Mouse (Mus musculus) stomach, postnatal 0 days (tissue): ENCODE data around the gene Aldh1l1. TPM values are rescaled to one million over a fixed set of nuclear protein-coding genes. Genes with fewer than 3 reads are reported as not detected.

Source experiments
- ATAC-seq: fragments of 200-750 bp; cut with Nextera tagmentation; 2 replicates; pipeline ENCODE4 v1.8.0; 2017; ENCODE audit not compliant: low FRiP score, low TSS enrichment
- DNase-seq: peaks from one replicate; pipeline ENCODE4 v3.0.0-alpha.2; 2016; ENCODE audit warnings: low spot score
- H3K27ac ChIP-seq: fragments of 300-500 bp; sonication (generic); replicated peaks from 2 replicates; pipeline ENCODE4 v1.5.1; 2014; ENCODE audit warnings: mild to moderate bottlenecking, control low read depth
- H3K27me3 ChIP-seq: fragments of 300-500 bp; sonication (generic); 2 replicates; pipeline ENCODE4 v1.6.1; 2014; ENCODE audit warnings: low read length; ENCODE audit not compliant: control insufficient read depth, insufficient read depth
- H3K36me3 ChIP-seq: fragments of 300-500 bp; sonication (generic); 2 replicates; pipeline ENCODE4 v1.6.1; 2014; ENCODE audit warnings: low read length, mixed read lengths; ENCODE audit not compliant: control insufficient read depth, insufficient read depth
- H3K4me1 ChIP-seq: fragments of 300-500 bp; sonication (generic); replicated peaks from 2 replicates; pipeline ENCODE4 v1.6.1; 2014; ENCODE audit warnings: antibody characterized with exemption; ENCODE audit not compliant: control insufficient read depth, insufficient read depth
- H3K4me2 ChIP-seq: fragments of 300-500 bp; sonication (generic); replicated peaks from 2 replicates; pipeline ENCODE4 v1.6.1; 2014; ENCODE audit warnings: low read depth, mild to moderate bottlenecking, control low read depth, moderate library complexity
- H3K4me3 ChIP-seq: fragments of 300-500 bp; sonication (generic); 2 replicates; pipeline ENCODE4 v1.5.1; 2014; ENCODE audit warnings: low read depth, low read length, control low read depth
- H3K9ac ChIP-seq: fragments of 300-500 bp; sonication (generic); 2 replicates; pipeline ENCODE4 v1.6.1; 2014; ENCODE audit warnings: mild to moderate bottlenecking, low read length, control low read depth, mixed read lengths
- H3K9me3 ChIP-seq: fragments of 300-500 bp; sonication (generic); 2 replicates; pipeline ENCODE4 v1.6.1; 2016; ENCODE audit warnings: low read length; ENCODE audit not compliant: control insufficient read depth
- CTCF ChIP-seq: IDR thresholded peaks from 2 replicates; pipeline ENCODE4 v1.5.1; 2016; ENCODE audit warnings: antibody characterized with exemption, low read depth, mild to moderate bottlenecking, moderate library complexity
- EP300 ChIP-seq: optimal IDR thresholded peaks from 2 replicates; pipeline ENCODE3; 2016; ENCODE audit warnings: antibody characterized with exemption
- WGBS: fragments of 180-500 bp; shearing (Covaris S2); extraction: QIAGEN DNeasy Blood & Tissue Kit; methylation state at CpG from one replicate; pipeline ENCODE4 v1.1.7; 2014; 5-methylcytosine and 5-hydroxymethylcytosine counted together
- polyA plus RNA-seq: library from polyadenylated mRNA; unstranded; fragments of >200 nt; fragmentation: Nextera tagmentation; extraction: Ambion mirVana; gene quantifications from 2 replicates; pipeline ENCODE4 v1.2.1, GENCODE M21; 2015

The Aldh1l1 gene
- polyA plus RNA-seq, 1 experiment from 2014 or later, result 6.6 TPM

DNA sequence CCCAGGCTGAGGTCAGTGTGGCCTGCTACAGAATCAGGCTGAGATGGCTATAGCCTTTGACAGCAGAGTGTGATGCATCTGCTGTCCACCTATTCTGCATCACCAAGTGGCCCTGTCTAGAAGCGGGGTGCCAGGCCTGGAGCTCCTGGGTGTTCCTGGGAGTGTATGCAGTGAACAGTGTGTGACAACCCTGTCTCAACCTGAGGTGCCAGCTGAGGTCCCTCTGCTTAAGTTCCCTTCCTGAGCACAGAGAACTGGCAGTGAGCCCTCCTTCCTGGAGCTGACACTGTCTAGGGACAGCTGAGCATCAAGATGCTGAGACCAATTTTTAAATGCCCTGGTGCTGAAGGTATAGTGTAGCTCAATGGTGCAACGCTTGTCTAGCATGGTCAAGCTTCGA lies 13.5 kb upstream of the Aldh1l1 start:
- no peak for DNase-seq
- Histone ChIP-seq H3K36me3 (0 out of 2 replicates have a peak, but pooled peaks cover 7% of the 10 kb centered on the region), H3K4me1 (peaks cover 6% of the 10 kb centered on the region), H3K4me2 (no peak overlapping the region), H3K9me3 (no peaks in the 10 kb centered on the region), H3K27me3 (no peaks in the 10 kb centered on the region), H3K4me3 (no peak overlapping the region), H3K9ac (no peak overlapping the region), H3K27ac (no peak overlapping the region)
- 86% methylated on average over 3 of the region's 3 CpGs for WGBS
- no peak for ATAC-seq
- TF ChIP-seq CTCF, result no peak
- no peak for TF ChIP-seq EP300

DNA sequence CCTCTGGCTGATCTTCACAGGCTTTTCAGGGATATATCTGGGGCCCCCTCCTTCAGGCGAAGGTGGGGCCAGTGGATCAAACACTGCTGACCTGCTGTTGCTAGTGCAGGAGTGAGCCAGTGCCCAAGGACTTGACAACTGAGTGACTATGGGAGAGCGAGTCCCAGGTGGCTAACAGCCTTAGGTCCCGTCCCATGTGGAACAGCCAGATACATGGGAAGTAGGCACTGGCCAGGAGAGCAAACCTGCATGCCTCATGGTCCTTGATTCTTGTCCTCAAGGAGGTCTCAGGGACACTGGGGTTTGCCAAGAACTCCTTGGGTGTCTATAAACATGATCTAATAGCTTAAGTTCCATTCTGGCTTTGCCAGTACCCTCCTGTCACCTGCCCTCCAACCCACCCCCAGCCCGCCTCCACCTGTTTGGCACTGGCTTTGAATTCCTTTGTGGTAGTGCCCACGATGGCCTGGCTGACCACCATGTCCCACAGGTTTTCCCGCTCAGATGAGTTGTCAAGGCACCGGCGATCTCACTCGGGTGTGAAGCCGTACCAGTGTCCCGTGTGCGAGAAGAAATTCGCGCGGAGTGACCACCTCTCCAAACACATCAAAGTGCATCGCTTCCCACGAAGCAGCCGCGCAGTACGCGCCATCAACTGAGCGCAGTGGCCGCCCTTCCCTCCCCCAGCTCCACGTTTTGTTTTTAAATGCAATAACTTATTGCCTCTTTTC lies 12.4 kb upstream of the Aldh1l1 start:
- Histone ChIP-seq H3K4me3 (no peak overlapping the region), H3K4me2 (no peak overlapping the region), H3K9ac (no peak overlapping the region), H3K4me1 (peaks cover 6% of the 10 kb centered on the region), H3K36me3 (0 out of 2 replicates have a peak, but pooled peaks cover 7% of the 10 kb centered on the region), H3K9me3 (no peaks in the 10 kb centered on the region), H3K27me3 (no peaks in the 10 kb centered on the region), H3K27ac (no peak overlapping the region)
- no peak for TF ChIP-seq EP300
- TF ChIP-seq CTCF, result no peak
- ATAC-seq (no peak), DNase-seq (no peak)
- 95% methylated on average over 23 of the region's 24 CpGs for WGBS

DNA sequence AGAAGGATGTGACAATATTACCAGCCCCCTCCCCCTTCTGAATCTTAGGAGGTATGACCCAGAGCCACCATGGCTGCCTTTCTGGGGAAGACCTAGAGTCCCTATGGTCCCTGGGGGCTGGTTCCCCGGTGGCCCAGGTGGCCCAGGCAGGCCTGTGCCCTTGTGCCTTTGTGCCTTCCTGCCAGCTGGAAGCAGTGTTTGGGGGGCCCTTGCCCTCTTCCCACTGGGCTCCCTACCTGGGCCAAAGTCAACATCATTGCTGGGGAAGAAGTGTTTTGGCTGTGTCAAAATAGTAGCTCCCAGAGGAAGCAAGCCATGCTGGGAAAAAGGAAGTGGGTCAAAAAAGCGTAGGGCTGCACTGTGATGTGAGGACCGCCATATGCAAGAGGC lies 11.9 kb upstream of the Aldh1l1 start:
- no peak overlapping the region for H3K4me2 ChIP-seq
- no peak overlapping the region for H3K27ac ChIP-seq
- H3K4me3 ChIP-seq, result no peak overlapping the region
- ATAC-seq (no peak), DNase-seq (no peak)
- no peaks in the 10 kb centered on the region for H3K9me3 ChIP-seq
- 0 out of 2 replicates have a peak, but pooled peaks cover 3% of the 10 kb centered on the region for H3K36me3 ChIP-seq
- no peaks in the 10 kb centered on the region for H3K27me3 ChIP-seq
- H3K9ac ChIP-seq, result no peak overlapping the region
- H3K4me1 ChIP-seq, result peaks cover 6% of the 10 kb centered on the region
- TF ChIP-seq EP300, result no peak
- WGBS, result 83% methylated on average over 3 of the region's 3 CpGs

DNA sequence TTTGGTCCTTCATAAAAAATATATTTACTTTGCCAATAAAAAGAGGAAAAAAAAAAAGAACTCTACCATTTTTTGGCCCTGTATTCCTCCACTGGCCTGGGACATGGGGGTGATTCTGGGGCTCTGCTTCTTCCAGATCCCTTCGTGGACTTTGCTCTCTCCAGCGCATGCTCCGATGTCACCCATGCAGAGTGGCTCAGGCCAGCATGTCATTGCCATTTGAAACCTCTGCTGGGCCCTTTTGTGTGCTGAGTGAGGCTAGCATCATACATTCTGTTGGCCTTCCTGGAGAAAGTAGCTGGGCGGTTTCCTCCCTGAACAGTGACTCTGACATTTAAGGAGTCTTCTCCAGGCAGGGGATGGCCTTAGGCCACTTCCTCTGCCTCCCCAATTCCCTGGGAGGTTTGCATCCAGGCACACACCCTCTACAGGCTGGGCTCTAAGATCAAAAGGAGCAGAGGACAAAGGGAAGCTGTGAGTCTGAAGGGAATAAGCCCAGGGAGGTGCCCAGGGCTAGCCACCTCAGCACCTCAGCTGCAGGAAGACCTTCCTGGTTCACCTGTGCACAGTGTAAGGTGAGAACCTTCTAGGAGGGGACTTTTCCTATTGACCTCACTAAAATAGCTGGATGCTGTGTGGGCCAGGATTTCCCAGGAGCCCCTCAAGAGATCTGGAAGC lies 10.9 kb upstream of the Aldh1l1 start:
- Histone ChIP-seq H3K36me3 (no peaks in the 10 kb centered on the region), H3K4me1 (peaks cover 6% of the 10 kb centered on the region), H3K27ac (no peak overlapping the region), H3K9me3 (no peaks in the 10 kb centered on the region), H3K4me2 (no peak overlapping the region), H3K27me3 (no peaks in the 10 kb centered on the region), H3K9ac (no peak overlapping the region), H3K4me3 (no peak overlapping the region)
- DNase-seq (no peak), ATAC-seq (no peak)
- WGBS, result 83% methylated on average over 4 of the region's 4 CpGs
- TF ChIP-seq EP300 (no peak), CTCF (no peak)

DNA sequence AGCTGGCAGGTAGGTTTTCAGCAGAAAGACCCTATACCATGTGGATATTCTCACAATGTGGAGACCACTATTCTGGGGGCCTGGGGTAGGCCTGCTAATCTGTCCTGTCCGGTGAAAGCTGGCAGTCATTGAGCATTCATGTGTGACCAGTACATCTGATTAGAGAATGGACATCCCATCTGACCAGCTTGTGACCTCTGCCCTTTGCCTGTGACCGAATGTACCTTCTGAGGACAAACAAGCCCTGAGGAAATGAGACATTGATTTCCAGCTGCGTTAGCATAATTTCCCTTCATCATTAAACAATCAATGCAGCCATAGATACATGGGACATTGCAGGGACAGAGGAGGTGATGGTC lies 10.4 kb upstream of the Aldh1l1 start:
- no peaks in the 10 kb centered on the region for H3K36me3 ChIP-seq
- no peak overlapping the region for H3K4me2 ChIP-seq
- no peak overlapping the region for H3K9ac ChIP-seq
- DNase-seq (no peak), ATAC-seq (no peak)
- no peaks in the 10 kb centered on the region for H3K27me3 ChIP-seq
- H3K4me1 ChIP-seq, result peaks cover 5% of the 10 kb centered on the region
- no peak overlapping the region for H3K4me3 ChIP-seq
- H3K9me3 ChIP-seq, result no peaks in the 10 kb centered on the region
- TF ChIP-seq EP300 (no peak), CTCF (no peak)
- WGBS, result 77% methylated on average over 3 of the region's 3 CpGs
- H3K27ac ChIP-seq, result no peak overlapping the region

DNA sequence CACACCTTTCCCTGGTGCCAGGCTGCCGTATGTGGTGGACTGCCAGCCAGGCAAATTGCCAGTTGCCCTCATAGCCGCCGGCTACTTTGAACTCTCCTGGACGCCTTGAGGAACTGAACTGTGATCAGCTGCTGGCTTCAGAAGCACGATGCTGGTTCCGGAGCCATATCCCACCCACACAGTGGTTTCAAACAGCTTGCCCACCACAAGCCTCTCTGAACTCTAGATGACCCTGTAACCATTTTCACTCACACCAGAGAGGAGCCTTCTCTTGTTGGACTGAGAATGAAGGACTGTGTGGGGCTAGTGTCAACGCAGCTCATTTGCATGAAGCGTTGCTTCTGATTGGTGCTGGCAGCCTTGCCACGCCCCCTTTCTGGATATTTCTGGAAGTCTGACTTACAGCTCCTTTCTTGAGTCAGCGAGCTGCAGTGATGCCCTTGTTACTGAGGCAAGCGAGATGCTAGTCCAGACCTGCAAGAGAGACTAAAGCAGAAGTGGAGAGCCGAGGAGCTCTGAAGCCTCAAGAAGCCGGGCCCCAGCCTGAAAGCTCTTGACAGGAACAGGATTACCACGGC lies 9.2 kb upstream of the Aldh1l1 start:
- H3K9ac ChIP-seq, result no peak overlapping the region
- no peak for TF ChIP-seq CTCF
- no peak overlapping the region for H3K27ac ChIP-seq
- no peaks in the 10 kb centered on the region for H3K4me1 ChIP-seq
- no peaks in the 10 kb centered on the region for H3K36me3 ChIP-seq
- H3K4me3 ChIP-seq, result no peak overlapping the region
- no peaks in the 10 kb centered on the region for H3K27me3 ChIP-seq
- ATAC-seq, result peak; percentile 62; the same call in 1 of the 2 replicates
- H3K9me3 ChIP-seq, result no peaks in the 10 kb centered on the region
- no peak for DNase-seq
- 44% methylated on average over 14 of the region's 14 CpGs for WGBS
- no peak overlapping the region for H3K4me2 ChIP-seq
